Mouse (Mus musculus) forebrain, embryonic 14.5 days (tissue): ENCODE measurements at regions not wholly inside any gene's neighbourhood (a gene's known extent, or its start where the extent isn't known, plus 50 kb on each side); places are given as distances from the start of the nearest gene placed in this dataset.

Experiments used
- ATAC-seq: fragments of 200-750 bp; cut with Nextera tagmentation; 2 replicates; pipeline ENCODE4 v1.8.0; 2017; ENCODE audit warnings: mild to moderate bottlenecking, moderate library complexity
- DNase-seq: peaks from one replicate; pipeline ENCODE4 v3.0.0-alpha.2; 2015; ENCODE audit warnings: low spot score
- H3K27ac ChIP-seq: fragments of 300-500 bp; sonication (generic); 2 replicates; pipeline ENCODE4 v1.5.1; 2014; ENCODE audit warnings: low read depth, mild to moderate bottlenecking, control low read depth, low read length, moderate library complexity
- H3K27me3 ChIP-seq: fragments of 300-500 bp; sonication (generic); replicated peaks from 2 replicates; pipeline ENCODE4 v1.6.1; 2014; ENCODE audit warnings: low read length, control low read depth, mixed read lengths; ENCODE audit not compliant: control insufficient read depth, insufficient read depth
- H3K36me3 ChIP-seq: fragments of 300-500 bp; sonication (generic); 2 replicates; pipeline ENCODE4 v1.6.1; 2014; ENCODE audit warnings: low read length, control low read depth; ENCODE audit not compliant: control insufficient read depth, insufficient read depth
- H3K4me1 ChIP-seq: fragments of 300-500 bp; sonication (generic); 2 replicates; pipeline ENCODE4 v1.6.1; 2014; ENCODE audit warnings: antibody characterized with exemption, low read length, control low read depth; ENCODE audit not compliant: control insufficient read depth, insufficient read depth
- H3K4me2 ChIP-seq: fragments of 300-500 bp; sonication (generic); 2 replicates; pipeline ENCODE4 v1.6.1; 2014; ENCODE audit warnings: mild to moderate bottlenecking, control low read depth, low read length
- H3K4me3 ChIP-seq: fragments of 300-500 bp; sonication (generic); 2 replicates; pipeline ENCODE4 v1.5.1; 2014; ENCODE audit warnings: low read depth, low read length, control low read depth
- H3K9ac ChIP-seq: fragments of 300-500 bp; sonication (generic); 2 replicates; pipeline ENCODE4 v1.6.1; 2014; ENCODE audit warnings: mild to moderate bottlenecking, low read length, control low read depth, moderate library complexity
- H3K9me3 ChIP-seq: fragments of 300-500 bp; sonication (generic); replicated peaks from 2 replicates; pipeline ENCODE4 v1.6.1; 2016; ENCODE audit warnings: low read length, control low read depth, mixed read lengths; ENCODE audit not compliant: control insufficient read depth
- WGBS: fragments of 180-500 bp; shearing (Covaris S2); extraction: QIAGEN DNeasy Blood & Tissue Kit; methylation state at CpG from one replicate; pipeline ENCODE4 v1.1.7; 2014; 5-methylcytosine and 5-hydroxymethylcytosine counted together

DNA sequence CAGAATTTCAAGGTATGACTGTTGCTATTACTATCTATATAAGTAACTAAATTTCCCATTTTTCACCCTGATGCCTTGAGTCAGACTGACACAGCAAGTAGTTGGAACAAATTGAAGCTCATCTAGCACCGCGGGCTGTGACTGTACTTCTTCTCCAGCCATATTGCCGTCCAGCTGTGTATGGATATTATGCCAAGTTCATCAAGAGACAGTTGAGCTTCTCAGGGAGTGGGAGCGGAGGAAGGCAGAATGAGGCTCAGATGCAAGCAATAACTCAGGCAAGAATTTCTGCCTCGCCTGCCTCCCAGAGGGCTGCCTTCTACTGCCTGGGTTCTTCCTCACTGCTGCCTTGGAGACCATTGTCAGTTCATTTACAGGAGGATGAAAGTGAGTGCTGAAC lies 492.6 kb downstream of the Tox3 start:
- no peak overlapping the region for H3K27ac ChIP-seq
- H3K9me3 ChIP-seq = no peaks in the 10 kb centered on the region
- no peak overlapping the region for H3K4me3 ChIP-seq
- H3K4me2 ChIP-seq = no peak overlapping the region
- ATAC-seq (no peak), DNase-seq (peak; percentile 36)
- no peaks in the 10 kb centered on the region for H3K27me3 ChIP-seq
- H3K9ac ChIP-seq = no peak overlapping the region
- no peaks in the 10 kb centered on the region for H3K36me3 ChIP-seq
- WGBS = 89% methylated on average over 5 of the region's 5 CpGs
- peaks cover 3% of the 10 kb centered on the region; the same call in 1 of the 2 replicates for H3K4me1 ChIP-seq

DNA sequence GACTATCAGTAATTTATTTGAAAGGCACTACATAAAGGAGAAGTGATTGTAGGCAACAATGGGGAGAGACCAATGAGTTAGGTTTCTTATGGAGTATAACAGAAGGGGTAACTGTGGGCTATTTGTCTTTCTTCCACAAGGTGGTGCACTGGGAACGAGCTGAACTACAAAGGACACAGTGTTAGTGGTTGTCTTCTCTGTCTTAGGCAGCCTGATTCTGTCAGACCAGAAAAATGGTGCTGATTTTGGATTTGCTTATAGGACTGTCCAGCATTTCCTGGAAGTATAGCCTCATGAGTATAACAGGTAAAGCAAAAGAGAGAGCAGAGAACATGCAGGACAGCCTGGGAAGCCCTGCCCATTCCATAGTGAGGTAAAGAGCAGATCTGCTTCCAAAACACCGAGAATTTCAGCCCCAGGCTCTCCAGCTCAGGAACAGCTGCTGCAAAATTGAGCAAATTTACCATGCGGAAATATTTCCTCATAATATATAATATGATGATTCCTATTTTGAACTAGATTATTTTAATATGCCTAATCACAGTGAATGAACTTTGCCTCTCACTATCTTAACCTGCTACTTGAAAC lies 497.8 kb downstream of the Tox3 start:
- no peak overlapping the region for H3K4me2 ChIP-seq
- peaks cover 5% of the 10 kb centered on the region; the same call in 1 of the 2 replicates for H3K4me1 ChIP-seq
- DNase-seq = peak; percentile 92
- no peaks in the 10 kb centered on the region for H3K9me3 ChIP-seq
- H3K27ac ChIP-seq = no peak overlapping the region
- H3K9ac ChIP-seq = no peak overlapping the region
- no peaks in the 10 kb centered on the region for H3K27me3 ChIP-seq
- H3K4me3 ChIP-seq = no peak overlapping the region
- ATAC-seq = peak; percentile 94
- WGBS = 42% methylated on average over 3 of the region's 3 CpGs
- no peaks in the 10 kb centered on the region for H3K36me3 ChIP-seq

DNA sequence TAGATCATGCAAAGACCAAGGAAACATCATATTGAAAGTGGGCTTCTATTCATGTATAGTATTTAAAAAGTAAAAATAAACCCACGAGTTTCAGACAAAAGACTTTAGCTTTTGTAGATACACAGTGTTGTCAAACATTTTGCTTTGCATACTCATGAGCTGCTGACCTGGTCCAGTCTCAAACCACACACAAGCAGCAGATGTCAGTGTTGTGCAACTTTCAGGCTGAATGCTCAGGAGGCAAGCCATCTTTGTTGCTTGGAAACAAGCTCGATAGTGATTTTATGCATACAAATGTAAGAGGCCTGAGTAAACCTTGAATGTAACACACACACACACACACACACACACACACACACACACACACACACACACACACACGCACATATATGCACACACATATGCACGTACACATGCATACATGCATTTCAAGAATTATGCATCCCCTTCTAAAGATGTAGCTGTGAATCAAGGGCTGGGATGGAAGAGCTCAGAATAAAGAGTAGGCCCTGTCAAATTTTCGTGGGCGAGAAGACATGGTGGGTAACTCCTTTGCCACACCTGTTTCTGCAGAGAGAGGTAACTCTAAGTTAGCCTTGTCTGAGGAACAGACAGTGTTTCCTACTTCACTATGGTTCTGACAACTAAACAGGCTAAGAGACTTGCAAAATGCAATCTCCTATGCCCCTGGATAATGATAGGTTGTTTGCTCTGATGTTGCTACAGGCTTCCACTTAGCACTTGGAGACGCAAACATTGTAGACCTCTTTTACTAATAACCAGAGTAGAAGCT lies 498.5 kb downstream of the Tox3 start:
- 56% methylated on average over 7 of the region's 7 CpGs for WGBS
- H3K4me1 ChIP-seq = peaks cover 5% of the 10 kb centered on the region; the same call in 1 of the 2 replicates
- ATAC-seq = peak; percentile 80

GRCm38 (mm10) chr8:89838494-89838893 lies 509.6 kb downstream of the Tox3 start:
- no peak overlapping the region for H3K4me3 ChIP-seq
- H3K4me1 ChIP-seq = no peaks in the 10 kb centered on the region
- H3K27ac ChIP-seq = no peak overlapping the region
- WGBS = 87% methylated on average over 5 of the region's 5 CpGs
- no peaks in the 10 kb centered on the region for H3K27me3 ChIP-seq
- DNase-seq (no peak), ATAC-seq (no peak)
- no peaks in the 10 kb centered on the region for H3K9me3 ChIP-seq
- no peak overlapping the region for H3K9ac ChIP-seq
- H3K4me2 ChIP-seq = no peak overlapping the region
- no peaks in the 10 kb centered on the region for H3K36me3 ChIP-seq

More for the DNA sequence above, 498.5 kb downstream of the Tox3 start:
- no peak overlapping the region for H3K9ac ChIP-seq
- DNase-seq = peak; percentile 92
- H3K27ac ChIP-seq = peak overlapping the region; percentile 67
- H3K4me3 ChIP-seq = no peak overlapping the region
- H3K36me3 ChIP-seq = no peaks in the 10 kb centered on the region
- no peaks in the 10 kb centered on the region for H3K9me3 ChIP-seq
- no peak overlapping the region for H3K4me2 ChIP-seq
- H3K27me3 ChIP-seq = no peaks in the 10 kb centered on the region

GRCm38 (mm10) chr8:89833715-89834114 lies 514.4 kb downstream of the Tox3 start:
- ATAC-seq (no peak), DNase-seq (peak; percentile 23)
- Histone ChIP-seq H3K4me1 (no peaks in the 10 kb centered on the region), H3K36me3 (no peaks in the 10 kb centered on the region), H3K9ac (no peak overlapping the region), H3K27ac (no peak overlapping the region), H3K4me2 (no peak overlapping the region), H3K27me3 (no peaks in the 10 kb centered on the region), H3K4me3 (no peak overlapping the region), H3K9me3 (no peaks in the 10 kb centered on the region)
- WGBS = 73% methylated on average over 4 of the region's 4 CpGs

DNA sequence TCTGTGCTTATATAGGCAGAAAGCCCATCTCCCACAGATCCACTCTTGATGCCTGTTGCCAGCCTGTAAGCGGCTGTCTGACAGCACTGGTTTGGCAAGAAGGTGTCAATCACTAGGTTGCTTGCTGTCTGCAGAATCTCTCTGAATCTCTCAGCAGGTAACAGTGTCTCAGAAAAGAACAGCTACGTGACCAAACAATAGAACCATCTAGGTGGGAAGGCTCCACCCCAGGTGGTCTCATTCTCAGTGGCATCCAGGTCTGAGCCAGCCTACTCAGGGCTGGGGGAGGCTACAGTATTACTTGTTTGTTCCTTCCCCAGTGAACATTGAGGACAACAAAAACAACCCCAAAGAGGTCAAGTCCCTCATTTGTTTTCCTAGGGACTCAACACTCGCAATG lies 523.6 kb downstream of the Tox3 start:
- Histone ChIP-seq H3K4me1 (peaks cover 2% of the 10 kb centered on the region; the same call in 1 of the 2 replicates), H3K36me3 (no peaks in the 10 kb centered on the region), H3K9ac (no peak overlapping the region), H3K9me3 (no peaks in the 10 kb centered on the region), H3K4me3 (no peak overlapping the region), H3K4me2 (no peak overlapping the region), H3K27ac (no peak overlapping the region), H3K27me3 (no peaks in the 10 kb centered on the region)
- no peak for DNase-seq
- no peak for ATAC-seq
- 31% methylated on average over 3 of the region's 3 CpGs for WGBS

- Histone ChIP-seq H3K27me3 (no peaks in the 10 kb centered on the region), H3K4me2 (no peak overlapping the region), H3K36me3 (no peaks in the 10 kb centered on the region), H3K4me1 (peaks cover 2% of the 10 kb centered on the region; the same call in 1 of the 2 replicates), H3K9ac (no peak overlapping the region), H3K9me3 (no peaks in the 10 kb centered on the region), H3K27ac (no peak overlapping the region), H3K4me3 (no peak overlapping the region)
- ATAC-seq = no peak
- peak; percentile 15 for DNase-seq
Measured at GRCm38 (mm10) chr8:89823631-89824030, 524.5 kb downstream of the Tox3 start.

DNA sequence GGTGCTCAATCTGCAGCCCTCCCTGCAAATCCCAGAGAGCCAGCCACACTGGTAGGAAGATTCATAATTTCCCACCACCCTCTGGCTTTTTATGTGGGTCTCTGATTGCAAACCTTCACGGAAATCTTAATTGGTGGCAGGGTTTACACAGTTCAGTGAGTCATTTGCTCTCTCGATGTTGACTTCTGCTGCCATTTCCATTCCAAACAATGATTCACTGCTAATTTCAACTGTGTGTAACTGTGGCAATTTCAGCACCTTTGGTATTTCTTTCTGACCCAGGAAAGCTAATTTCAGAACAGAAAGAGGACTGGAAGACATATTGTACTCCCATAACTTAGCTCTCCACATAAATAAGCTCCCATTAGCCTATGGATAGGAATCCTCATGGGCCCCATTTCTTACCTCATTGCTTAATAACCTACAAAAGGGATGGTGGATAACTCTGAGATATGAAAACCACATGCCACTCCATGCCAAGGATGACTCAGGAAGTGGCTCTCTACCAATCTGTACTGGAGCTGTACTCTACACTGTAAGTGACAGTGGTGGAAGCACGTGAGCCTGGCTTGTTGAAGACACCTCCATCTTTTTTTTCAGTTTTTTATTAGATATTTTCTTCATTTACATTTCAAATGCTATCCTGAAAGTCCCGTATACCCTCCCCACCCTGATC lies 536.0 kb downstream of the Tox3 start:
- 89% methylated on average over 4 of the region's 4 CpGs for WGBS
- Histone ChIP-seq H3K4me3 (no peak overlapping the region), H3K9me3 (no peaks in the 10 kb centered on the region), H3K36me3 (no peaks in the 10 kb centered on the region), H3K9ac (no peak overlapping the region), H3K27ac (no peak overlapping the region), H3K27me3 (no peaks in the 10 kb centered on the region), H3K4me1 (no peaks in the 10 kb centered on the region), H3K4me2 (no peak overlapping the region)
- ATAC-seq = no peak
- no peak for DNase-seq

- H3K9me3 ChIP-seq = no peaks in the 10 kb centered on the region
- DNase-seq (no peak), ATAC-seq (no peak)
- WGBS = 84% methylated on average over 10 of the region's 10 CpGs
- peaks cover 3% of the 10 kb centered on the region; the same call in 1 of the 2 replicates for H3K27me3 ChIP-seq
- H3K4me1 ChIP-seq = 0 out of 2 replicates have a peak, but pooled peaks cover 6% of the 10 kb centered on the region
- H3K27ac ChIP-seq = no peak overlapping the region
- H3K9ac ChIP-seq = no peak overlapping the region
- no peak overlapping the region for H3K4me2 ChIP-seq
- H3K4me3 ChIP-seq = no peak overlapping the region
- H3K36me3 ChIP-seq = no peaks in the 10 kb centered on the region
Measured at GRCm38 (mm10) chr8:89788296-89788695, 559.8 kb downstream of the Tox3 start.
